Mouse (Mus musculus): ENCODE data around the gene Tubgcp2.

The Tubgcp2 gene

DNA sequence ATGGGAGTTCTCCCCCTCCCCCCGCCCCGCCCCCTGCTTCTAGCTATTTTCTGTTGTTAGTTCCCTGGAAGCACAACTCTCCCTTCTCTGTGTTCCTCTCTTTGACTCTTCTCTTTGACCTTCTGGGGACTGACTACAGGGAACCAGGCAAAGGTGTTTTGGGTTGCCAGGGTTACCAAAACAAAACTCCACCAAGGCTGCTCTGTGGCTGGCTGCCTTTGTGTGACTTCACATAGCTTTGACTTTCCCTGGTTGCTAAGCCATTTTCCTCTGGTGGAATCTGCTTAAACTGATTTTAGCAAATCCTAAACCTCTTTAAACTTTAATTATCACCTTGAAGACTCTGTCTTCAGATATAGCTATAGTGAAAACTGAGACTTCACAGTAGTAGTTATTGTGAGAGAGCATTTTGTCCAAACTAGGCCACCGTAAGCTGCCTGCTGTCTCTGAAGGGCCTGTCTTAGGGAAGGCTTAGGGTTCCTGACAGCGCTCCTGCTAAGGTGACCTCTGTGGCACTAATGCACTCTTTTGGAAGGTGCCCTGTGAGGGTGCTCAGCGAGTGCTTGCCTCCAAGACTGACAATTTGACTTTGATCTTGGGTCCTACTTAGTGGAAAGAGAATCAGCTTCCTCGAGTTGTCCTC is 84.4 kb downstream of the Tubgcp2 start:
- in situ Hi-C loops (cut with MseI, MboI), result no loop called here

DNA sequence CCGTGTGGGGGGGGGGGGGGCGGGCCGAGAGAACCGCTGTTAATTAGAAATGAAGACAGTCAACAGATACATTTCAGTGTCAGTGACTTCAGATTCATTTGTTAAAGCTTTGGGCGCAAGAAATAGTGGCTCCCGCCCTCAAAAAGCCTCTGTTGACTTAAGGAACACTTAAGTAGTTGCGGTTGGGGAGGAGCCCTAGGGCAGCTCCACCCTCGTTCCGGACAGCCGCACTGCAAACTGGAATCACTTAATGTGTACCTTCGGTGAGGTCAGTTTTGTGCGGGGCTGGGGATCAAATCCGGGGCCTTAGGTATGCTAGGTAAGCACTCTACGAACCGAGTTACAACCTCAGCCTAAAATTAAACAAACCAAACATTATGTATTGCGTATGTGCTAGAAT is 85.4 kb downstream of the Tubgcp2 start:
- in situ Hi-C loops (cut with MseI, MboI), result no loop called here

DNA sequence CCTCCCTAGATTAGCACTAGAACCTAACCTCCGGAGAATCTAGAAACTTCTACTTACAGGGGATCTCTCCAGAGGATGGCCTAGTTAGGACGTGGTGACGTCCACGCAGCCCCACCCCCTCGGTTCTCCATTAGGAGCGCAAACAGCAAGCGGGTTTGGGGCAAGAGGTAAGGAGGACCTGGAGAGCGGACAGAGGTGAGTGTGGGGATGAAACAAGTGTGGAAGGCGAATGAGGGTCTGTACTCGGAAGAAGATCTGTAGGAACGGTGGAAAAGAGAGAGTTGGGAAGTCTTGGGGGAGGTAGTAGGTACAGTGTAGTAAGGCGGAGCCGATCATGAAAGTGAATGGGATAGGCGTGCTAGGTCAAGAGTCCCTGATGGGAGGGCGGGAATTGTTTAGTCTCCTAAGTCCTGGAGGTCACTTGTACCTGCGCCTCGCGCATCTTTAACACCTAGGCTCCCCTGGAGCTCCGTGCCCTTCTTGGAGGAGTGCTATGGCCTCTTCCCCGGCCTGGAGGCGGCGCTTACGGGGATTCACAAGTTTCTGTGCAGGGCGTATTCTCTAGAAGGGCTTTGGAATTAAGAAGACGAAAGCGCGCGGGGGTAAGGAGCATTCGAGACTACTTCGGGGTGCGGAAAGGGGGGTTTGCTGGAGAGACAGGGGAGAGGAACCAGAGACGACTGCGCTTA is 86.0 kb downstream of the Tubgcp2 start:
- in situ Hi-C loops (cut with MseI, MboI), result no loop called here

DNA sequence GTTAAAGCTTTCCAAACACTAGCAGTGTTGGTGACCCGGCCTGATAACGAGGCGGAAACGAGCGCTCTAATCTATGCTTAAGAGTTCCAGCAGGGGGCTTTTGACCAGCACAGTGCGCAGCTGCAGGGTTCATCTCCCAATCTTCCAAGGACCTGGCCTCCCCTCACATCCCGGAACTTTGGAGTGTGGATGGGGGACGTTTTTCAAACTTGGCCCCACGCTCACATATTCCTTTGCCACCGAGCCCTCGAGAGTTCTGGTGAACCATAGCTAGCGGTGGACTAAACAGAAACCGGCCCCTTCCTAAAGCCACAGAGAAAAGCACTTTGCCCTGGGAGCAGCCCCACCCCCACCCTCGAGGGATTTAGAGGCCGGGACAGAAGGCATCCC is 86.6 kb downstream of the Tubgcp2 start:
- in situ Hi-C loops (cut with MseI, MboI), result no loop called here

DNA sequence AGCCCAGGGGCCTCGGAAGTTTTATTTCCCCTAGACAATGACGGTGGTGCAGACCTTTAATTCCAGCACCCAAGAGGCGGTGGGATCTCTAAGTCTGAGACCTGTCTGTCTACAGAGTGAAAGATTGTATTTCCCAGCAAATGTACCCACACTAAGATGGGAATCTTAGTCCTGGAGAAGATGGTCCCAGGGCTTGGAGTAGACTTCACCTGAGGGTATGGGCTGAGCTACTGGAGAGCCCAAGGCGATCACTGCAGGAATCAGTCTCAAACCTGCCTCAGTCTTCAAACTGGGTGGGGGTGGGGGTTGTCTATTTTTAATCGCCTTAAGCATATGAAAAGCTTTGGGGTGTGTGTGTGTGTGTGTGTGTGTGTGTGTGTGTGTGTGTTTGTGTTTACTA is 90.4 kb downstream of the Tubgcp2 start:
- in situ Hi-C loops (cut with MseI, MboI), result no loop called here
